Mouse (Mus musculus) lung, postnatal 0 days (tissue): ENCODE measurements at regions not wholly inside any gene's neighbourhood (a gene's known extent, or its start where the extent isn't known, plus 50 kb on each side); places are given as distances from the start of the nearest gene placed in this dataset.
"Not testable (repeated sequence)": the region's sequence is repeated elsewhere in the genome, so short reads cannot be mapped to it uniquely, and the experiment has no call there.

Source experiments
- ATAC-seq: fragments of 200-750 bp; cut with Nextera tagmentation; 2 replicates; pipeline ENCODE4 v1.8.0; 2017; ENCODE audit warnings: moderate library complexity
- DNase-seq: peaks from one replicate; pipeline ENCODE4 v3.0.0-alpha.2; 2016; ENCODE audit warnings: low spot score
- H3K27ac ChIP-seq: fragments of 300-500 bp; sonication (generic); 2 replicates; pipeline ENCODE4 v1.5.1; 2014; ENCODE audit warnings: antibody characterized with exemption, mild to moderate bottlenecking, low read length, mixed read lengths
- H3K27me3 ChIP-seq: fragments of 300-500 bp; sonication (generic); replicated peaks from 2 replicates; pipeline ENCODE4 v1.6.1; 2014; ENCODE audit warnings: low read length, mixed read lengths; ENCODE audit not compliant: insufficient read depth
- H3K36me3 ChIP-seq: fragments of 300-500 bp; sonication (generic); 2 replicates; pipeline ENCODE4 v1.6.1; 2014; ENCODE audit warnings: low read length, mixed read lengths; ENCODE audit not compliant: insufficient read depth
- H3K4me1 ChIP-seq: fragments of 300-500 bp; sonication (generic); 2 replicates; pipeline ENCODE4 v1.6.1; 2014; ENCODE audit warnings: antibody characterized with exemption, low read depth, low read length, mixed read lengths; ENCODE audit not compliant: insufficient read depth
- H3K4me2 ChIP-seq: fragments of 300-500 bp; sonication (generic); replicated peaks from 2 replicates; pipeline ENCODE4 v1.6.1; 2014; ENCODE audit warnings: low read depth, mild to moderate bottlenecking, low read length, moderate library complexity, mixed read lengths
- H3K4me3 ChIP-seq: fragments of 300-500 bp; sonication (generic); 2 replicates; pipeline ENCODE4 v1.5.1; 2014; ENCODE audit warnings: low read depth, low read length
- H3K9ac ChIP-seq: fragments of 300-500 bp; sonication (generic); replicated peaks from 2 replicates; pipeline ENCODE4 v1.6.1; 2014; ENCODE audit warnings: low read depth, mild to moderate bottlenecking
- H3K9me3 ChIP-seq: fragments of 300-500 bp; sonication (generic); 2 replicates; pipeline ENCODE4 v1.6.1; 2016; ENCODE audit warnings: low read length, mixed read lengths
- CTCF ChIP-seq: IDR thresholded peaks from 2 replicates; pipeline ENCODE4 v1.5.1; 2016; ENCODE audit warnings: antibody characterized with exemption, mild to moderate bottlenecking
- EP300 ChIP-seq: IDR thresholded peaks from 2 replicates; pipeline ENCODE4 v1.6.1; 2016; ENCODE audit warnings: antibody characterized with exemption, mild to moderate bottlenecking, control low read depth
- WGBS: fragments of 180-500 bp; shearing (Covaris S2); extraction: QIAGEN DNeasy Blood & Tissue Kit; methylation state at CpG from one replicate; pipeline ENCODE4 v1.1.7; 2014; 5-methylcytosine and 5-hydroxymethylcytosine counted together

GRCm38 (mm10) chr16:73591421-73591820, 820.2 kb downstream of the Robo2 start:
- no peaks in the 10 kb centered on the region for H3K4me1 ChIP-seq
- 30% methylated on average over 2 of the region's 2 CpGs for WGBS
- no peak overlapping the region for H3K27ac ChIP-seq
- ATAC-seq (no peak), DNase-seq (peak; percentile 6)
- H3K9ac ChIP-seq: no peak overlapping the region
- TF ChIP-seq EP300 (peak; percentile 74), CTCF (no peak)
- H3K4me2 ChIP-seq: no peak overlapping the region
- no peaks in the 10 kb centered on the region for H3K36me3 ChIP-seq
- no peaks in the 10 kb centered on the region for H3K9me3 ChIP-seq
- no peak overlapping the region for H3K4me3 ChIP-seq
- H3K27me3 ChIP-seq: no peaks in the 10 kb centered on the region

GRCm38 (mm10) chr16:73561216-73561615, 850.4 kb downstream of the Robo2 start:
- H3K9me3 ChIP-seq: no peaks in the 10 kb centered on the region
- no peaks in the 10 kb centered on the region for H3K27me3 ChIP-seq
- H3K4me3 ChIP-seq: no peak overlapping the region
- DNase-seq: no peak
- H3K4me1 ChIP-seq: no peaks in the 10 kb centered on the region
- ATAC-seq: no peak
- no peak overlapping the region for H3K27ac ChIP-seq
- 63% methylated on average over 7 of the region's 7 CpGs for WGBS
- TF ChIP-seq CTCF (no peak), EP300 (no peak)
- no peaks in the 10 kb centered on the region for H3K36me3 ChIP-seq
- no peak overlapping the region for H3K4me2 ChIP-seq
- no peak overlapping the region for H3K9ac ChIP-seq

GRCm38 (mm10) chr16:73556940-73557339, 854.7 kb downstream of the Robo2 start:
- no peak for TF ChIP-seq CTCF
- TF ChIP-seq EP300: no peak
- 77% methylated on average over 4 of the region's 4 CpGs for WGBS
- Histone ChIP-seq H3K4me2 (no peak overlapping the region), H3K4me3 (no peak overlapping the region), H3K9ac (no peak overlapping the region), H3K27ac (no peak overlapping the region), H3K27me3 (no peaks in the 10 kb centered on the region), H3K4me1 (no peaks in the 10 kb centered on the region), H3K36me3 (no peaks in the 10 kb centered on the region), H3K9me3 (no peaks in the 10 kb centered on the region)
- DNase-seq: no peak
- ATAC-seq: no peak

- no peaks in the 10 kb centered on the region for H3K4me1 ChIP-seq
- TF ChIP-seq EP300: no peak
- no peak for TF ChIP-seq CTCF
- WGBS: 88% methylated on average over 3 of the region's 3 CpGs
- H3K9me3 ChIP-seq: no peaks in the 10 kb centered on the region
- DNase-seq (no peak), ATAC-seq (no peak)
- no peak overlapping the region for H3K9ac ChIP-seq
- no peak overlapping the region for H3K4me3 ChIP-seq
- no peak overlapping the region for H3K27ac ChIP-seq
- no peaks in the 10 kb centered on the region for H3K27me3 ChIP-seq
- no peak overlapping the region for H3K4me2 ChIP-seq
- H3K36me3 ChIP-seq: no peaks in the 10 kb centered on the region
Observed at GRCm38 (mm10) chr16:73543651-73544050, 868.0 kb downstream of the Robo2 start.

- no peak overlapping the region for H3K27ac ChIP-seq
- H3K36me3 ChIP-seq: no peaks in the 10 kb centered on the region
- H3K4me3 ChIP-seq: no peak overlapping the region
- H3K9ac ChIP-seq: no peak overlapping the region
- no peaks in the 10 kb centered on the region for H3K27me3 ChIP-seq
- H3K9me3 ChIP-seq: no peaks in the 10 kb centered on the region
- H3K4me2 ChIP-seq: no peak overlapping the region
- TF ChIP-seq CTCF (no peak), EP300 (no peak)
- DNase-seq (no peak), ATAC-seq (no peak)
- no peaks in the 10 kb centered on the region for H3K4me1 ChIP-seq
- WGBS: 81% methylated on average over 7 of the region's 7 CpGs
Observed at GRCm38 (mm10) chr16:73538040-73538439, 873.6 kb downstream of the Robo2 start.

GRCm38 (mm10) chr16:73537541-73537940, 874.1 kb downstream of the Robo2 start:
- H3K4me2 ChIP-seq: no peak overlapping the region
- no peak overlapping the region for H3K27ac ChIP-seq
- H3K4me3 ChIP-seq: no peak overlapping the region
- no peaks in the 10 kb centered on the region for H3K27me3 ChIP-seq
- no peak for DNase-seq
- 82% methylated on average over 7 of the region's 7 CpGs for WGBS
- no peaks in the 10 kb centered on the region for H3K9me3 ChIP-seq
- TF ChIP-seq CTCF (no peak), EP300 (no peak)
- no peaks in the 10 kb centered on the region for H3K4me1 ChIP-seq
- no peak overlapping the region for H3K9ac ChIP-seq
- no peak for ATAC-seq
- H3K36me3 ChIP-seq: no peaks in the 10 kb centered on the region

- Histone ChIP-seq H3K36me3 (no peaks in the 10 kb centered on the region), H3K27me3 (no peaks in the 10 kb centered on the region), H3K9me3 (no peaks in the 10 kb centered on the region), H3K4me3 (no peak overlapping the region), H3K4me2 (peak overlapping the region; percentile 19; the same call in 1 of the 2 replicates), H3K9ac (no peak overlapping the region), H3K4me1 (no peaks in the 10 kb centered on the region), H3K27ac (no peak overlapping the region)
- DNase-seq (no peak), ATAC-seq (no peak)
- TF ChIP-seq EP300 (no peak), CTCF (no peak)
- 51% methylated on average over 10 of the region's 10 CpGs for WGBS
Observed at GRCm38 (mm10) chr16:73530191-73530590, 881.4 kb downstream of the Robo2 start.

GRCm38 (mm10) chr16:73522931-73523330, 888.7 kb downstream of the Robo2 start:
- H3K9me3 ChIP-seq, H3K9ac ChIP-seq, ATAC-seq, H3K4me2 ChIP-seq, H3K27me3 ChIP-seq, H3K4me3 ChIP-seq, H3K36me3 ChIP-seq, DNase-seq, H3K4me1 ChIP-seq, H3K27ac ChIP-seq: not testable (repeated sequence)
- 59% methylated on average over 3 of the region's 3 CpGs for WGBS
